Mouse (Mus musculus) liver, embryonic 15.5 days (tissue): ENCODE data around the gene Mast4. TPM values are rescaled to one million over a fixed set of nuclear protein-coding genes. Genes with fewer than 3 reads are reported as not detected.
"Not testable (repeated sequence)": the region's sequence is repeated elsewhere in the genome, so short reads cannot be mapped to it uniquely, and the experiment has no call there.

Experiments used
- ATAC-seq: fragments of 200-750 bp; cut with Nextera tagmentation; 2 replicates; pipeline ENCODE4 v1.8.0; 2017; ENCODE audit warnings: moderate number of reproducible peaks, mild to moderate bottlenecking, moderate library complexity; ENCODE audit not compliant: insufficient read depth
- H3K27ac ChIP-seq: fragments of 300-500 bp; sonication (generic); replicated peaks from 2 replicates; pipeline ENCODE4 v1.5.1; 2015; ENCODE audit warnings: mild to moderate bottlenecking, inconsistent platforms
- H3K27me3 ChIP-seq: fragments of 300-500 bp; sonication (generic); 2 replicates; pipeline ENCODE4 v1.6.1; 2015; ENCODE audit warnings: mild to moderate bottlenecking, inconsistent platforms
- H3K36me3 ChIP-seq: fragments of 300-500 bp; sonication (generic); replicated peaks from 2 replicates; pipeline ENCODE4 v1.6.1; 2015; ENCODE audit warnings: moderate library complexity, mild to moderate bottlenecking, inconsistent platforms
- H3K4me1 ChIP-seq: fragments of 300-500 bp; sonication (generic); replicated peaks from 2 replicates; pipeline ENCODE4 v1.6.1; 2015; ENCODE audit warnings: inconsistent platforms
- H3K4me2 ChIP-seq: fragments of 300-500 bp; sonication (generic); 2 replicates; pipeline ENCODE4 v1.6.1; 2015; ENCODE audit warnings: moderate library complexity, mild to moderate bottlenecking, inconsistent platforms
- H3K4me3 ChIP-seq: fragments of 300-500 bp; sonication (generic); replicated peaks from 2 replicates; pipeline ENCODE4 v1.5.1; 2015; ENCODE audit warnings: mild to moderate bottlenecking, inconsistent platforms
- H3K9ac ChIP-seq: fragments of 300-500 bp; sonication (generic); 2 replicates; pipeline ENCODE4 v1.6.1; 2015; ENCODE audit warnings: moderate library complexity, mild to moderate bottlenecking, inconsistent platforms
- H3K9me3 ChIP-seq: fragments of 300-500 bp; sonication (generic); replicated peaks from 2 replicates; pipeline ENCODE4 v1.6.1; 2016; ENCODE audit warnings: inconsistent platforms
- WGBS: fragments of 180-500 bp; shearing (Covaris S2); methylation state at CpG from one replicate; pipeline ENCODE4 v1.1.7; 2015; ENCODE audit warnings: mixed read lengths; ENCODE audit not compliant: insufficient replicate concordance; 5-methylcytosine and 5-hydroxymethylcytosine counted together
- polyA plus RNA-seq: library from polyadenylated mRNA; unstranded; fragments of >200 nt; fragmentation: Nextera tagmentation; extraction: Ambion mirVana; gene quantifications from 2 replicates; pipeline ENCODE4 v1.2.1, GENCODE M21; 2015

The Mast4 gene
- polyA plus RNA-seq, 1 experiment from 2014 or later, result 2.1 TPM

DNA sequence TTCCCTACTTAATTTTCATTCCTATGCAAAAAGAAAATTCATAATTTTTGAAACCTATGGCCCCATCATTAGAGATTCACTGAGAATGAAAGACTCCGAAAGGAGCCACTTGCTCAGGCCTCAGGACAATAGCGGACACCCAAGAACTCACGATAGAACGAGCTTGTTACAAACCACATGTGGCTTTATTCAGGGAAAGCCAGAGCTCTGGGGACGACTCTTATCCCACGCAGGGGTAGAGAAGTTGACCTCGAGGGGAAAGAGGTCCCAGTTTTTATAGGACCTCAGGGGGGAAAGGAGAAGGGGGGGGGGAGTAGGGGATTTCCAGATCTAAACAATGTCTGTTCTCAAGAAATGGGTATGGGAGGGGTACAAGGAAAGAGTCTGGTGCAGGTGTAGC lies 605.3 kb downstream of the Mast4 start:
- H3K9me3 ChIP-seq, H3K4me2 ChIP-seq, H3K27me3 ChIP-seq, H3K4me1 ChIP-seq, H3K27ac ChIP-seq, H3K9ac ChIP-seq, H3K36me3 ChIP-seq, ATAC-seq, H3K4me3 ChIP-seq: not testable (repeated sequence)
- WGBS, result 75% methylated on average over 7 of the region's 7 CpGs

DNA sequence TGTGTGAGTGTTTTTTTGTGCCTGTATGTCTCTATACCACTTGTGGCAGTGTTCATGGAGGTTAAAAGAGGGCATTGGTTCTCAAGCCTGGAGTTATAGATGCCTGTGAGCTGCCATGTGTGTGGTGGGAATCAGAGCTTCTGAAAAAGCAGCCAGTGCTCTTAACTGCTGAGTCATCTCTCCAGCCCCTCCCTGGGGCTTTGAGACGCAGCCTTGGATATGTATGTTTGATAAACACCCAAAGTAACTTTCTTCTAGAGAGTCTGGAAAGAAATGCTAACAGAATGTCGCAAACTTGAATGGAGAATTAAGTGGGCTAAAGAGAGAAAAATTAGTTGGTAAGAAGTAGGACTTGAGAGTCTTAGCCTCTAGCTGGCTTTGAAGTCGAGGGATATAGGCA lies 606.3 kb downstream of the Mast4 start:
- Histone ChIP-seq H3K36me3 (no peaks in the 10 kb centered on the region), H3K4me1 (peaks cover 5% of the 10 kb centered on the region; the same call in 1 of the 2 replicates), H3K27ac (no peak overlapping the region), H3K27me3 (no peaks in the 10 kb centered on the region), H3K9ac (no peak overlapping the region), H3K4me3 (no peak overlapping the region), H3K4me2 (no peak overlapping the region), H3K9me3 (no peaks in the 10 kb centered on the region)
- ATAC-seq, result no peak
- 37% methylated on average over 3 of the region's 3 CpGs for whole genome bisulfite sequencing

DNA sequence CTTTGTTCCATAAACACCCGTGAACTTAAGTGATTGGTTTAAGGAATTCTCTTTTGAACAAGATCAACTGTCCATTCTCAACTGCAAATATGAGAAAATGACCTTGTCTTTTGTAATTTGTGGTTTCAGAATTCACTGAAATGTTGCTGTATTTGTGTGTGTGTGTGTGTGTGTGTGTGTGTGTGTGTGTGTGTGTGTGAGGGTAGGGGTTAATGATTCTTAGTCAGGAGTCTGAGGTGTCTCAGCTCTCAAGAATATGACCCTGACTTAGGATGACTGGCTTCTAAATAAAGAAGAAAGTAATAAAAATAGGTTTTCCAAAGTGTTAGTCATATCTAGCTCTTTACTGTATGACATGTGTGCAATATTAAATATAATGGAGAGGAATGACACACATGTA lies 607.4 kb downstream of the Mast4 start:
- Histone ChIP-seq H3K9me3 (no peaks in the 10 kb centered on the region), H3K9ac (no peak overlapping the region), H3K4me2 (no peak overlapping the region), H3K36me3 (no peaks in the 10 kb centered on the region), H3K27me3 (no peaks in the 10 kb centered on the region), H3K27ac (no peak overlapping the region), H3K4me1 (peaks cover 5% of the 10 kb centered on the region; the same call in 1 of the 2 replicates), H3K4me3 (no peak overlapping the region)
- no peak for ATAC-seq
- WGBS, result 52% methylated on average over 1 of the region's 1 CpGs

- Histone ChIP-seq H3K9me3 (no peaks in the 10 kb centered on the region), H3K27ac (no peak overlapping the region), H3K4me3 (no peak overlapping the region), H3K9ac (no peak overlapping the region), H3K27me3 (no peaks in the 10 kb centered on the region), H3K4me1 (peaks cover 5% of the 10 kb centered on the region; the same call in 1 of the 2 replicates), H3K4me2 (no peak overlapping the region), H3K36me3 (no peaks in the 10 kb centered on the region)
- 63% methylated on average over 2 of the region's 2 CpGs for WGBS
- ATAC-seq, result no peak
Observed at GRCm38 (mm10) chr13:102725906-102726305, 608.4 kb downstream of the Mast4 start.

DNA sequence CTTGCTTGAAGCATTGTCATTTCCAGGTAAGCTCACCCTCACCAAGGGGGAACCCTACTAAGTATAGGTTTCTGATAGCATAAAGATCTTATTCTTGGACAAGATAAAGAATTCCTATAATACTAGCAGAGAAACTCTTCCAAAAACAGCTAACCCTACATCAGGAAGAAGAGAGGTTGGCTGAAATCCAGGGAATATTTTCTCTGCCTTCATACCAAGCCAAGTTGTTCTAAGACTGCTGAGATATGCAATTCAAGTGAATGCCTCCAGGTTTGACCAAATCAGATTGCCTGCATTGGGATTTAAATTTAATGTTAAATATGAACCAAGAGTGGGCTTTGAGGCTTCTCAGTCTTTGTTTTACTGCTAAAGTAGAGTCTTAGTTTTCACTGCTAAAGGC lies 608.9 kb downstream of the Mast4 start:
- H3K4me1 ChIP-seq, result peaks cover 5% of the 10 kb centered on the region; the same call in 1 of the 2 replicates
- no peaks in the 10 kb centered on the region for H3K9me3 ChIP-seq
- no peak overlapping the region for H3K4me2 ChIP-seq
- no peaks in the 10 kb centered on the region for H3K27me3 ChIP-seq
- no peaks in the 10 kb centered on the region for H3K36me3 ChIP-seq
- H3K27ac ChIP-seq, result no peak overlapping the region
- no peak overlapping the region for H3K4me3 ChIP-seq
- ATAC-seq, result no peak
- H3K9ac ChIP-seq, result no peak overlapping the region

DNA sequence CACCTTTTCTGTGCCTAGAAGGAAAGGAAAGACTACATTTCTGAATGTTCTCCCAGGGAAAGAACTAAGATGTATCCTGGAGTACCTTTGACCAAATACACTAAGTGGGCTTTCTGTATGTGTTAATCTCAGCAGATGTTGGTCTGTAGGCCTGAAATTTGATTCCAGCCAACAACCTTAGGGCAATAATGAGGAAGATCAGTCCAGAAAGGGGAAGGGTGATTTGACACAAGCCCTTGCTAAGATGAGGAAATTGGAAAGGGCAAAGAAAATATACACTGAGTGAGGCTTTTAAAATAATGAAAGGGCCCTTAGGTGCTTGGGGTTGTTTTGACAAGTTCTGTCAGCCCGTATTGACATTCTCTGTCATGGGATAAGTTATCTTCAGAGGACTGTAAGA lies 617.3 kb downstream of the Mast4 start:
- WGBS, result 52% methylated on average over 1 of the region's 1 CpGs
- Histone ChIP-seq H3K4me2 (no peak overlapping the region), H3K9ac (no peak overlapping the region), H3K36me3 (no peaks in the 10 kb centered on the region), H3K4me1 (no peaks in the 10 kb centered on the region), H3K9me3 (no peaks in the 10 kb centered on the region), H3K4me3 (no peak overlapping the region), H3K27me3 (no peaks in the 10 kb centered on the region), H3K27ac (no peak overlapping the region)
- ATAC-seq, result no peak

GRCm38 (mm10) chr13:102700744-102701143 lies 633.6 kb downstream of the Mast4 start:
- Histone ChIP-seq H3K27me3 (no peaks in the 10 kb centered on the region), H3K4me2 (no peak overlapping the region), H3K4me1 (no peaks in the 10 kb centered on the region), H3K9me3 (no peaks in the 10 kb centered on the region), H3K4me3 (no peak overlapping the region), H3K27ac (no peak overlapping the region), H3K9ac (no peak overlapping the region), H3K36me3 (no peaks in the 10 kb centered on the region)
- ATAC-seq, result no peak
- 58% methylated on average over 3 of the region's 3 CpGs for WGBS

GRCm38 (mm10) chr13:102700176-102700575 lies 634.1 kb downstream of the Mast4 start:
- H3K9me3 ChIP-seq, result no peaks in the 10 kb centered on the region
- no peak for ATAC-seq
- no peaks in the 10 kb centered on the region for H3K27me3 ChIP-seq
- no peak overlapping the region for H3K4me3 ChIP-seq
- H3K9ac ChIP-seq, result no peak overlapping the region
- H3K27ac ChIP-seq, result no peak overlapping the region
- no peak overlapping the region for H3K4me2 ChIP-seq
- 45% methylated on average over 5 of the region's 5 CpGs for WGBS
- no peaks in the 10 kb centered on the region; the same call in 1 of the 2 replicates for H3K4me1 ChIP-seq
- H3K36me3 ChIP-seq, result no peaks in the 10 kb centered on the region

GRCm38 (mm10) chr13:102698751-102699323 lies 635.5 kb downstream of the Mast4 start:
- WGBS, result 51% methylated on average over 14 of the region's 14 CpGs
- Histone ChIP-seq H3K36me3 (no peaks in the 10 kb centered on the region), H3K4me2 (peak overlapping the region; percentile 20; the same call in 1 of the 2 replicates), H3K4me1 (no peaks in the 10 kb centered on the region; the same call in 1 of the 2 replicates), H3K9ac (no peak overlapping the region), H3K27me3 (no peaks in the 10 kb centered on the region), H3K9me3 (no peaks in the 10 kb centered on the region), H3K4me3 (no peak overlapping the region), H3K27ac (no peak overlapping the region)
- 0 out of 2 replicates have a peak, but pooled peaks have one; percentile 44 for ATAC-seq

DNA sequence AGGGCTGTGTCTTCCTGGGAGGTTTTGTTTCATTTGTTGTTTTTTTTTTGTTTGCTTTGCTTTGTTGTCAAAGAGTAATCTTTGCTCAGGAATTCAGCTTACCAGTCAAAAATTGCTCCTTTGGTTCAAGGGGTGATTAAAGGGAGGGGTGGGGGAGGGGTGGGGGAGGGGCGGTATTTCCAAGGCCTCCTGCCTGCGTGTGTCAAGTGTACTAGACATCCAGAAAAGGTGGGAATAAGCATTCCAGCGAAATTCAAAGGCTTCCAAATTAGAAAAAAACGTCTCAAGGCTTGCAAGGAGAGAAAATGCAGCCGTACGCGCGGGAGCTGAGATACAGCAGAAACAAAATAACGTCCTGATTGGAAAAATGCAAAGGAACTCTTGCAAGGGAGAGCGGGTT lies 636.0 kb downstream of the Mast4 start:
- no peaks in the 10 kb centered on the region for H3K9me3 ChIP-seq
- no peak overlapping the region for H3K4me3 ChIP-seq
- WGBS, result 61% methylated on average over 10 of the region's 10 CpGs
- ATAC-seq, result no peak
- H3K36me3 ChIP-seq, result no peaks in the 10 kb centered on the region
- peak overlapping the region; percentile 20; the same call in 1 of the 2 replicates for H3K4me2 ChIP-seq
- H3K27ac ChIP-seq, result no peak overlapping the region
- no peaks in the 10 kb centered on the region; the same call in 1 of the 2 replicates for H3K4me1 ChIP-seq
- no peak overlapping the region for H3K9ac ChIP-seq
- no peaks in the 10 kb centered on the region for H3K27me3 ChIP-seq

GRCm38 (mm10) chr13:102695121-102695905 lies 639.0 kb downstream of the Mast4 start:
- no peaks in the 10 kb centered on the region for H3K36me3 ChIP-seq
- H3K4me3 ChIP-seq, result no peak overlapping the region
- H3K27ac ChIP-seq, result no peak overlapping the region
- ATAC-seq, result 0 out of 2 replicates have a peak, but pooled peaks have one; percentile 18
- H3K9ac ChIP-seq, result no peak overlapping the region
- peaks cover 4% of the 10 kb centered on the region for H3K4me1 ChIP-seq
- no peaks in the 10 kb centered on the region for H3K27me3 ChIP-seq
- peak overlapping the region; percentile 29; the same call in 1 of the 2 replicates for H3K4me2 ChIP-seq
- no peaks in the 10 kb centered on the region for H3K9me3 ChIP-seq
- 14% methylated on average over 7 of the region's 7 CpGs for WGBS
